Mouse (Mus musculus) CH12.LX (cell line): ENCODE measurements at regions not wholly inside any gene's neighbourhood (a gene's known extent, or its start where the extent isn't known, plus 50 kb on each side); places are given as distances from the start of the nearest gene placed in this dataset.

Experiments used
- DNase-seq: peaks from one replicate; pipeline ENCODE4 v3.0.0-alpha.2; 2013; ENCODE audit errors: extremely low read depth
- H3K27ac ChIP-seq: 2 replicates; pipeline ENCODE4 v1.5.1; 2012; ENCODE audit warnings: low read depth, mild to moderate bottlenecking, control low read depth, moderate library complexity; ENCODE audit not compliant: insufficient read depth
- H3K27me3 ChIP-seq: replicated peaks from 2 replicates; pipeline ENCODE3; 2012; ENCODE audit warnings: inconsistent platforms
- H3K36me3 ChIP-seq, 2 experiments: replicated peaks in 1 of 2; 2 replicates each; pipeline versions ENCODE3 to v1.6.1; 2012; ENCODE audit warnings: inconsistent platforms in 1 of 2, low read length in 1 of 2, mild to moderate bottlenecking in 1 of 2, mixed read lengths in 1 of 2, moderate library complexity in 1 of 2; ENCODE audit not compliant: control insufficient read depth in 1 of 2, insufficient read depth in 1 of 2
- H3K4me1 ChIP-seq, 2 experiments: 2 replicates each; pipeline ENCODE4 v1.6.1; 2012; ENCODE audit warnings: inconsistent platforms in 1 of 2, moderate library complexity in 1 of 2; ENCODE audit not compliant: insufficient read depth in 2 of 2, control insufficient read depth in 1 of 2
- H3K4me2 ChIP-seq: 2 replicates; pipeline ENCODE4 v1.6.1; 2012; ENCODE audit warnings: low read depth, mild to moderate bottlenecking, control low read depth; ENCODE audit not compliant: poor library complexity, insufficient read depth, severe bottlenecking
- H3K4me3 ChIP-seq, 3 experiments: fragments of 150-350 bp in 1 of 3; sonication (generic) in 1 of 3; replicated peaks in 1 of 3; 2 replicates each; pipeline versions ENCODE3 to v1.5.1; 2011 to 2012; ENCODE audit warnings: low read depth in 2 of 3, low read length in 2 of 3, mild to moderate bottlenecking in 2 of 3, moderate library complexity in 2 of 3, control low read depth in 1 of 3, improper control_type of control experiment in 1 of 3, inconsistent platforms in 1 of 3, mixed read lengths in 1 of 3; ENCODE audit not compliant: poor library complexity in 1 of 3
- H3K79me2 ChIP-seq: replicated peaks from 2 replicates; pipeline ENCODE4 v1.6.1; 2012; ENCODE audit warnings: mild to moderate bottlenecking, moderate library complexity; ENCODE audit not compliant: control insufficient read depth, poor library complexity, insufficient read depth, severe bottlenecking; ENCODE audit errors: extremely low read depth
- H3K9ac ChIP-seq: 2 replicates; pipeline ENCODE4 v1.6.1; 2012; ENCODE audit warnings: low read depth, mild to moderate bottlenecking, control low read depth, moderate library complexity; ENCODE audit not compliant: insufficient read depth
- H3K9me3 ChIP-seq: replicated peaks from 2 replicates; pipeline ENCODE3; 2012; ENCODE audit warnings: low read length, inconsistent platforms, mixed read lengths
- BHLHE40 ChIP-seq: IDR thresholded peaks from 2 replicates; pipeline ENCODE4 v1.6.1; 2011; ENCODE audit warnings: mild to moderate bottlenecking, low read depth, low read length, improper control_type of control experiment
- CHD1 ChIP-seq: IDR thresholded peaks from 2 replicates; pipeline ENCODE4 v1.6.1; 2012; ENCODE audit warnings: low read depth, low read length, improper control_type of control experiment, inconsistent platforms
- CHD2 ChIP-seq: IDR thresholded peaks from 2 replicates; pipeline ENCODE4 v1.6.1; 2011; ENCODE audit warnings: low read length, improper control_type of control experiment
- EP300 ChIP-seq: IDR thresholded peaks from 2 replicates; pipeline ENCODE4 v1.6.1; 2011; ENCODE audit warnings: low read length, improper control_type of control experiment
- ETS1 ChIP-seq: conservative IDR thresholded peaks from 2 replicates; pipeline ENCODE4 v1.6.1; 2012; ENCODE audit warnings: low read depth, mild to moderate bottlenecking, inconsistent platforms, low read length, improper control_type of control experiment, moderate library complexity
- IRF4 ChIP-seq: IDR thresholded peaks from 2 replicates; pipeline ENCODE4 v1.6.1; 2014; ENCODE audit warnings: low read depth, mild to moderate bottlenecking, inconsistent platforms, low read length, improper control_type of control experiment
- JUND ChIP-seq: conservative IDR thresholded peaks from 2 replicates; pipeline ENCODE4 v1.6.1; 2011; ENCODE audit warnings: low read depth, low read length, improper control_type of control experiment
- KAT2A ChIP-seq: IDR thresholded peaks from 2 replicates; pipeline ENCODE4 v1.6.1; 2012; ENCODE audit warnings: low read length, improper control_type of control experiment, inconsistent platforms; ENCODE audit not compliant: insufficient replicate concordance
- MAX ChIP-seq: IDR thresholded peaks from 2 replicates; pipeline ENCODE4 v1.6.1; 2011; ENCODE audit warnings: low read length, improper control_type of control experiment
- MXI1 ChIP-seq: IDR thresholded peaks from 2 replicates; pipeline ENCODE4 v1.6.1; 2011; ENCODE audit warnings: mild to moderate bottlenecking, low read depth, low read length, improper control_type of control experiment
- PAX5 ChIP-seq: IDR thresholded peaks from 2 replicates; pipeline ENCODE4 v1.6.1; 2012; ENCODE audit warnings: low read length, inconsistent platforms, mixed read lengths
- RCOR1 ChIP-seq: conservative IDR thresholded peaks from 2 replicates; pipeline ENCODE4 v1.6.1; 2012; ENCODE audit warnings: low read depth, mild to moderate bottlenecking, inconsistent platforms, low read length, improper control_type of control experiment
- SMC3 ChIP-seq: IDR thresholded peaks from 2 replicates; pipeline ENCODE4 v1.6.1; 2011; ENCODE audit warnings: low read depth, low read length, improper control_type of control experiment
- USF1 ChIP-seq: IDR thresholded peaks from 2 replicates; pipeline ENCODE4 v1.6.1; 2014; ENCODE audit warnings: low read depth, mild to moderate bottlenecking, inconsistent platforms, low read length, improper control_type of control experiment
- USF2 ChIP-seq: conservative IDR thresholded peaks from 2 replicates; pipeline ENCODE4 v1.6.1; 2011; ENCODE audit warnings: low read depth, low read length, improper control_type of control experiment
- ZMIZ1 ChIP-seq: IDR thresholded peaks from 2 replicates; pipeline ENCODE4 v1.6.1; 2012; ENCODE audit warnings: low read depth, mild to moderate bottlenecking, inconsistent platforms, low read length, improper control_type of control experiment
- dilution Hi-C: fragments of 300-500 bp; cut with MboI; formaldehyde crosslinking; loops from 2 replicates; pipeline ENCODE4 v1.14.3; 2020; ENCODE audit warnings: low sequenced_read_pairs; ENCODE audit not compliant: extremely low pct_unique_long_range_greater_than_20kb, extremely low pct_ligation_motif_present
- in situ Hi-C: fragments of 300-500 bp; cut with MboI; formaldehyde crosslinking; loops from 3 replicates; pipeline ENCODE4 v1.14.3; 2019; ENCODE audit warnings: low sequenced_read_pairs, low pct_ligation_motif_present, low pct_unique_long_range_greater_than_20kb, mixed read lengths

DNA sequence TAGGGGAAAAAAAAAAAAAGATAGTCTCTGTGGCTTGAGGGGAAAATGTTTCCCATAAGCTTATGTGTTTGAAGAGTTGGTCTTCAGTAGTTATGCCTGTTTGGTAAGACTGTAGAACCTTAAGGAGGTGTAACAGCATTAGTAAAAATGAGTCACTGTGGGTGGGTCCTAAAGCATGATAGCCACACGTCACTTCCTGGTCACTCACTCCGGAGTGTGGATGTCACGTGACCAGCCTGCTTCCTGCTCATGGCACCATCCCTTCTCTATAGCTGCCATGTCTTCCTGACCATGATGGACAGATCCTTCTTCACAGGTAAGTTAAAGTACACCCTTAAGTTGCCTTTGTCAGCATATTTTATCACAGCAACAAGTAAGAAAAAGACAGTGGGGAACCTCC, 170.0 kb upstream of the Pitrm1 start:
- no peaks in the 10 kb centered on the region for H3K36me3 ChIP-seq
- in situ Hi-C loops = no loop called here
- dilution Hi-C loops = no loop called here
- H3K79me2 ChIP-seq = no peaks in the 10 kb centered on the region
- no peak overlapping the region for H3K4me3 ChIP-seq
- no peak overlapping the region for H3K27ac ChIP-seq
- H3K4me1 ChIP-seq = no peaks in the 10 kb centered on the region
- peak; percentile 0 for DNase-seq
- H3K9ac ChIP-seq = no peak overlapping the region
- no peaks in the 10 kb centered on the region for H3K27me3 ChIP-seq
- TF ChIP-seq JUND (no peak), USF1 (peak; percentile 35; the same call in 1 of the 2 replicates), USF2 (peak; percentile 50), BHLHE40 (peak; percentile 26; the same call in 1 of the 2 replicates)
- TF ChIP-seq, all 38 proteins: peak for 3
- H3K9me3 ChIP-seq = no peaks in the 10 kb centered on the region
- no peak overlapping the region for H3K4me2 ChIP-seq

DNA sequence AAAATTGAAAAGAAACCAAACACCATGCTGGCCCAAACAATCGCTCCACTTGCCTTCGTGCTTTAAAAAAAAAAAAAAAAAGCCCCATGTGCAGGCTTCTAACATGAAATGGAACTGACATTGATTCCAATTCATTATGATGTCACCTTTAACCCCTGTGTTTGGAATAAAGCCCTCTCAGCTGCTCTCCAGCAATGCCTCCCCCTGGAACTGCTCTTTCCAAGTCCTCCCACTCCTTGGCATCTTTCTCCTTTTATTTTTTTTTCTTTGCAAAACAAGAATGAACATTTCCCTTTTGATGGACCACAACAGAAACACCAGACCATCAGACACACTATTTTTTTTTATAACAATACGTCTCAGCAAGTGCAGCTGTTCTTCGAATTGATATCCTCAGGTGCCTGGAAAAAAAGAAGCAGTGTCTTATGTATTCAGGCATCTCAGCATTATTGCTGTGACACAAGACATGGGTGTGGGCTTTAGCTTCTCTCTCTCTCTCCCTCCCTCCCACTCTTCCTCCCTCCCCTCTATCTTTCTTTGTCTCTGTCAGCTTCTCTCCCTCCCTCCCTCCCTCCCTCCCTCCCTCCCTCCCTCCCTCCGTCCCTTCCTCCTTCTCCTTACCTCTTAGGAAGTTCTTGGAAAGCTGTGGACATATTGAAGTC, 152.3 kb upstream of the Pitrm1 start:
- in situ Hi-C loops = no loop called here
- DNase-seq = no peak
- TF ChIP-seq ZMIZ1 (no peak), SMC3 (no peak), PAX5 (no peak), CHD2 (no peak), MAX (no peak), CHD1 (no peak), ETS1 (no peak), IRF4 (no peak), RCOR1 (no peak), KAT2A (no peak), EP300 (no peak), MXI1 (no peak)
- no peaks in the 10 kb centered on the region for H3K79me2 ChIP-seq
- no peaks in the 10 kb centered on the region for H3K36me3 ChIP-seq
- dilution Hi-C loops = no loop called here
- no peak overlapping the region for H3K9ac ChIP-seq
- H3K4me1 ChIP-seq = peaks cover 2 to 7% of the 10 kb centered on the region in 2 experiments
- no peak overlapping the region for H3K4me3 ChIP-seq
- H3K27me3 ChIP-seq = no peaks in the 10 kb centered on the region
- no peaks in the 10 kb centered on the region for H3K9me3 ChIP-seq
- no peak overlapping the region for H3K27ac ChIP-seq
- H3K4me2 ChIP-seq = no peak overlapping the region
